Mouse (Mus musculus) heart, adult 2 months (tissue): ENCODE measurements around the gene Thsd7a.

Source experiments
- CTCF ChIP-seq: fragments of 200-600 bp; IDR thresholded peaks from 2 replicates; pipeline ENCODE4 v1.8.1; 2022; ENCODE audit warnings: antibody characterized with exemption, mild to moderate bottlenecking, moderate library complexity
- EP300 ChIP-seq: fragments of 200-500 bp; IDR thresholded peaks from 2 replicates; pipeline ENCODE4 v1.6.1; 2011; ENCODE audit warnings: low read depth, low read length, control low read depth; ENCODE audit not compliant: insufficient read depth
- POLR2A ChIP-seq: fragments of 200-500 bp; IDR thresholded peaks from 2 replicates; pipeline ENCODE4 v1.6.1; 2011; ENCODE audit warnings: mild to moderate bottlenecking, low read depth, low read length, control low read depth; ENCODE audit not compliant: insufficient read depth

DNA sequence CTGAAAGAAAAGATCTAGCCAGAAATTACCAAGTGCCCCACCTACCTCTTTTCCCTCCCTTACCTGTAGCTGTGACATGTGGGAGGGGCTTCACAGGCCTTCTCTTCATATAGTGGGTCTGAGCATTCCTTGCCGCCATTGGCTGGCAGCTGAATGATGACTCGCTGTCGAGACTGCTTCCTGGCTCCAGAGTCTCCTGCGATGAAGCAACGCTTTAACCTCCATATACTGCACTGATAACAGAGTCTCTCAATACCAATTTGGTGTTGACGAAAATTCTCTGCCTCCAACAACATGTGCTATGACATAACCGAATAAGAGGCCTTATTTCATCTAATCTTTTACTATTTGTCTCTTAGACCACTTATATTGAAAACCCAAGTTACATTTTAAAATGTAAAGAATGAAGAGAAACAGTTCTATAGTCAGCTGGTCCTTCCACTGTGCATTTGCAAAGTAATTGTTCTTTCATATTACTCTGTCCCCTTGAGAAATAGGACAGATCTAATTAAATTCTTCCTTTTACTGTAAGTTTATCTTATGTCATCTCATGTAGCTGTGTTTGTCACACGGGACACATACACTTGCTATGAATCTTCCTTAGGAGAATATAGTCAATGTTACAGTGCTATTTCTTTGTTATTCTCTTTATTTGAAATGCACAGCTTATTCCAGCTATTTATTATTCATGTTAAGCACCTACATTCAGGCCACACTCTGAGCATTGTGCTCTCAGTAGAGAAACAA is 351.3 kb downstream of the Thsd7a start:
- no peak for TF ChIP-seq POLR2A
- TF ChIP-seq CTCF = no peak
- no peak for TF ChIP-seq EP300
